ENCODE assay signal across 8 mouse cellular contexts in genomic region chr13:4943046-4943445, GRCm38 (mm10).
DNase-seq lines count a peak whose midpoint lies in the region; ATAC-seq lines count a peak whose summit lies in the region.

No protein-coding gene starts in this region.

- no peaks in the 10 kb centered on the region for H3K9me3 ChIP-seq in kidney, embryonic 14.5 days (ENCODE audit: control insufficient read depth, low read length)
- H3K9me3 ChIP-seq in hindbrain, embryonic 16.5 days (ENCODE audit: control insufficient read depth, low read length), result no peaks in the 10 kb centered on the region
- H3K9me3 ChIP-seq in midbrain, embryonic 15.5 days, result no peaks in the 10 kb centered on the region

- WGBS in kidney, embryonic 14.5 days, result 11% methylated on average over 7 of the region's 7 CpGs
- WGBS in hindbrain, embryonic 16.5 days, result 43% methylated on average over 7 of the region's 7 CpGs
- WGBS in midbrain, embryonic 15.5 days, result 33% methylated on average over 7 of the region's 7 CpGs

- DNase-seq in kidney, postnatal 25 days, result no peak
- DNase-seq in left cerebral cortex, adult 9 months (ENCODE audit: low spot score in 2 of 2), result no peak
- DNase-seq in gastrocnemius, postnatal 10 days, result no peak
- DNase-seq in adrenal gland, postnatal 14 days, result no peak

- peak overlapping the region; percentile 28 for H3K4me3 ChIP-seq in kidney, embryonic 14.5 days (ENCODE audit: low read length)
- peak overlapping the region; percentile 61 for H3K4me3 ChIP-seq in brown adipose tissue, adult 24 weeks (ENCODE audit: insufficient read depth, low read depth, low read length)
- peak overlapping the region; percentile 34 for H3K4me3 ChIP-seq in hindbrain, embryonic 16.5 days (ENCODE audit: low read length)
- H3K4me3 ChIP-seq in midbrain, embryonic 15.5 days, result peak overlapping the region; percentile 36

- ATAC-seq in kidney, embryonic 14.5 days (ENCODE audit: low FRiP score, low TSS enrichment), result no peak
- ATAC-seq in hindbrain, embryonic 16.5 days, result no peak
- peak; percentile 65 for ATAC-seq in midbrain, embryonic 15.5 days (replicated peaks)

- no peaks in the 10 kb centered on the region for H3K27me3 ChIP-seq in kidney, embryonic 14.5 days (ENCODE audit: control insufficient read depth, insufficient read depth, low read length)
- H3K27me3 ChIP-seq in hindbrain, embryonic 16.5 days (replicated peaks; ENCODE audit: control insufficient read depth, insufficient read depth, low read length), result no peaks in the 10 kb centered on the region
- H3K27me3 ChIP-seq in midbrain, embryonic 15.5 days (replicated peaks), result no peaks in the 10 kb centered on the region

- H3K27ac ChIP-seq in kidney, embryonic 14.5 days (ENCODE audit: low read depth, low read length), result no peak overlapping the region
- H3K27ac ChIP-seq in brown adipose tissue, adult 24 weeks (replicated peaks; ENCODE audit: low read depth, low read length), result peak overlapping the region; percentile 61
- no peak overlapping the region for H3K27ac ChIP-seq in hindbrain, embryonic 16.5 days (ENCODE audit: low read depth, low read length)
- no peak overlapping the region for H3K27ac ChIP-seq in midbrain, embryonic 15.5 days

- H3K4me1 ChIP-seq in kidney, embryonic 14.5 days (ENCODE audit: control insufficient read depth, insufficient read depth, low read length), result no peaks in the 10 kb centered on the region
- no peaks in the 10 kb centered on the region; the same call in 1 of the 2 replicates for H3K4me1 ChIP-seq in brown adipose tissue, adult 24 weeks (ENCODE audit: control insufficient read depth, insufficient read depth, insufficient read length, low read length)
- H3K4me1 ChIP-seq in hindbrain, embryonic 16.5 days (ENCODE audit: control insufficient read depth, insufficient read depth, low read depth, low read length), result no peaks in the 10 kb centered on the region
- no peaks in the 10 kb centered on the region for H3K4me1 ChIP-seq in midbrain, embryonic 15.5 days

- peak overlapping the region; percentile 30 for H3K4me2 ChIP-seq in kidney, embryonic 14.5 days (replicated peaks; ENCODE audit: low read depth, low read length)
- H3K4me2 ChIP-seq in hindbrain, embryonic 16.5 days (ENCODE audit: low read length), result peak overlapping the region; percentile 48
- peak overlapping the region; percentile 49 for H3K4me2 ChIP-seq in midbrain, embryonic 15.5 days

- no peaks in the 10 kb centered on the region for H3K36me3 ChIP-seq in kidney, embryonic 14.5 days (ENCODE audit: control insufficient read depth, insufficient read depth, low read length)
- H3K36me3 ChIP-seq in hindbrain, embryonic 16.5 days (ENCODE audit: control insufficient read depth, insufficient read depth, low read length), result no peaks in the 10 kb centered on the region
- no peaks in the 10 kb centered on the region for H3K36me3 ChIP-seq in midbrain, embryonic 15.5 days (replicated peaks)

- H3K9ac ChIP-seq in kidney, embryonic 14.5 days (ENCODE audit: low read depth, low read length), result 0 out of 2 replicates have a peak overlapping the region, but pooled peaks have one; percentile 14
- H3K9ac ChIP-seq in hindbrain, embryonic 16.5 days (ENCODE audit: low read depth, low read length), result peak overlapping the region; percentile 19; the same call in 1 of the 2 replicates
- H3K9ac ChIP-seq in midbrain, embryonic 15.5 days, result no peak overlapping the region; the same call in 1 of the 2 replicates
